In genomic region chr4:22497221-22498101, GRCm38 (mm10) we compare ENCODE assay signal across 8 mouse cellular contexts. TPM values are rescaled to one million over a fixed set of nuclear protein-coding genes. Genes with fewer than 3 reads are reported as not detected.
DNase-seq lines count a peak whose midpoint lies in the region; ATAC-seq and TF ChIP-seq lines count a peak whose summit lies in the region.

No protein-coding gene starts in this region.

- peaks cover 41% of the 10 kb centered on the region for H3K4me1 ChIP-seq in E14TG2a.4 (replicated peaks; ENCODE audit: low read depth, low read length)
- peaks cover 20% of the 10 kb centered on the region for H3K4me1 ChIP-seq in forebrain, embryonic 14.5 days (ENCODE audit: control insufficient read depth, insufficient read depth, low read length)
- H3K4me1 ChIP-seq in limb, embryonic 11.5 days (ENCODE audit: control insufficient read depth, insufficient read depth, low read length), result 0 out of 2 replicates have a peak, but pooled peaks cover 5% of the 10 kb centered on the region
- H3K4me1 ChIP-seq in olfactory bulb, adult 2 months (ENCODE audit: control insufficient read depth, insufficient read depth, low read length), result peaks cover 12% of the 10 kb centered on the region

- no peak for TF ChIP-seq CTCF in E14TG2a.4 (conservative IDR thresholded peaks at IDR 0.05; ENCODE audit: low read length)
- no peak for TF ChIP-seq CTCF in olfactory bulb, adult 2 months (IDR thresholded peaks at IDR 0.05; ENCODE audit: insufficient read depth, low read depth, low read length)

- peaks cover 83% of the 10 kb centered on the region for H3K27me3 ChIP-seq in E14TG2a.4 (ENCODE audit: insufficient read depth, low read length)
- H3K27me3 ChIP-seq in forebrain, embryonic 14.5 days (replicated peaks; ENCODE audit: control insufficient read depth, insufficient read depth, low read length), result peaks cover 4% of the 10 kb centered on the region; the same call in 1 of the 2 replicates
- peaks cover 72% of the 10 kb centered on the region for H3K27me3 ChIP-seq in limb, embryonic 11.5 days (ENCODE audit: control insufficient read depth, insufficient read depth, low read length)

- no peak for TF ChIP-seq POLR2A in olfactory bulb, adult 2 months (IDR thresholded peaks at IDR 0.05; ENCODE audit: insufficient read depth, low read depth, low read length)

- DNase-seq in cerebellum, adult 9-11 months, result peak; percentile 37
- no peak for DNase-seq in cerebellum, adult 11-12 months
- peak; percentile 58 for DNase-seq in forebrain, embryonic 14.5 days (ENCODE audit: low spot score)
- peak; percentile 53 for DNase-seq in limb, embryonic 11.5 days (ENCODE audit: low spot score)
- DNase-seq in adrenal gland, postnatal 10 days, result no peak
- DNase-seq in Muller cell, postnatal 12 days (ENCODE audit: inconsistent ontology term), result no peak

- H3K9me3 ChIP-seq in E14TG2a.4 (ENCODE audit: low read length), result no peaks in the 10 kb centered on the region
- no peaks in the 10 kb centered on the region for H3K9me3 ChIP-seq in forebrain, embryonic 14.5 days (replicated peaks; ENCODE audit: control insufficient read depth, low read length)
- no peaks in the 10 kb centered on the region for H3K9me3 ChIP-seq in limb, embryonic 11.5 days (ENCODE audit: control insufficient read depth, low read length)

- H3K9ac ChIP-seq in forebrain, embryonic 14.5 days (ENCODE audit: low read length), result peak overlapping the region; percentile 70
- H3K9ac ChIP-seq in limb, embryonic 11.5 days (ENCODE audit: low read length), result no peak overlapping the region

- H3K27ac ChIP-seq in forebrain, embryonic 14.5 days (ENCODE audit: low read depth, low read length), result peak overlapping the region; percentile 58; the same call in 1 of the 2 replicates
- no peak overlapping the region for H3K27ac ChIP-seq in limb, embryonic 11.5 days (replicated peaks; ENCODE audit: low read depth, low read length)
- no peak overlapping the region for H3K27ac ChIP-seq in olfactory bulb, adult 2 months (ENCODE audit: insufficient read depth, low read depth, low read length)

- H3K36me3 ChIP-seq in E14TG2a.4 (ENCODE audit: insufficient read depth, low read length), result no peaks in the 10 kb centered on the region
- no peaks in the 10 kb centered on the region for H3K36me3 ChIP-seq in forebrain, embryonic 14.5 days (ENCODE audit: control insufficient read depth, insufficient read depth, low read length)
- H3K36me3 ChIP-seq in limb, embryonic 11.5 days (ENCODE audit: control insufficient read depth, insufficient read depth, low read length), result no peaks in the 10 kb centered on the region

- H3K4me3 ChIP-seq in E14TG2a.4 (replicated peaks; ENCODE audit: low read length), result peak overlapping the region; percentile 70
- H3K4me3 ChIP-seq in forebrain, embryonic 14.5 days (ENCODE audit: low read depth, low read length), result peak overlapping the region; percentile 42
- H3K4me3 ChIP-seq in limb, embryonic 11.5 days (ENCODE audit: low read depth, low read length), result peak overlapping the region; percentile 5; the same call in 1 of the 2 replicates
- H3K4me3 ChIP-seq in olfactory bulb, adult 2 months (ENCODE audit: insufficient read depth, low read depth, low read length), result peak overlapping the region; percentile 48

- 5% methylated on average over 31 of the region's 34 CpGs for WGBS in forebrain, embryonic 14.5 days
- under 1% methylated on average over 34 of the region's 34 CpGs for WGBS in limb, embryonic 11.5 days
- 12% methylated on average over 34 of the region's 34 CpGs for WGBS in olfactory bulb, adult 2 months

- peak; percentile 57 for ATAC-seq in forebrain, embryonic 14.5 days
- ATAC-seq in limb, embryonic 11.5 days (ENCODE audit: insufficient number of reproducible peaks, low FRiP score, low TSS enrichment, low read depth), result peak; percentile 60

- peak overlapping the region; percentile 89 for H3K4me2 ChIP-seq in forebrain, embryonic 14.5 days (ENCODE audit: low read length)
- peak overlapping the region; percentile 37 for H3K4me2 ChIP-seq in limb, embryonic 11.5 days (ENCODE audit: low read depth, severe bottlenecking)

RNA-seq across cellular contexts. Expression of gene Pou3f2, which starts 9.3 kb away (rescaled TPM):
- polyA plus RNA-seq in forebrain, embryonic 14.5 days (2014; fragmentation: Nextera tagmentation; extraction: Ambion mirVana), result 22.3 and 36.2 TPM in 2 replicates
- 0.16 and 0.18 TPM in 2 replicates for polyA plus RNA-seq in limb, embryonic 11.5 days (2014; fragmentation: Nextera tagmentation; extraction: Ambion mirVana)
- not detected in 2 replicates for polyA plus RNA-seq in olfactory bulb, adult 2 months (2012; ENCODE audit: insufficient read depth, insufficient read length, low replicate concordance, missing spikeins)
- under 1 TPM; 0.09 to 0.21 TPM for total RNA-seq in adrenal gland, postnatal 10 days (2021)

Comparison
In these comparisons a context has a peak if more than half of its experiments do, and no peak if none do; other contexts are left out.
1. DNase-seq: peak in cerebellum, adult 9-11 months (single experiment), forebrain, embryonic 14.5 days (single experiment) and limb, embryonic 11.5 days (single experiment); none in cerebellum, adult 11-12 months (single experiment), adrenal gland, postnatal 10 days (single experiment) and Muller cell, postnatal 12 days (single experiment).
2. H3K4me3 ChIP-seq: peak in every context shown above with its lines; median percentile 70 in E14TG2a.4; 48 in olfactory bulb, adult 2 months; 42 in forebrain, embryonic 14.5 days; 5 in limb, embryonic 11.5 days.
3. RNA of gene Pou3f2, which starts 9.3 kb away (polyA plus RNA-seq): 22.3 to 36.2 TPM in forebrain, embryonic 14.5 days; 0.16 to 0.18 TPM in limb, embryonic 11.5 days and not detected in olfactory bulb, adult 2 months; every median in the first group is over 10 times any median in the second.